Mouse (Mus musculus): ENCODE data around the gene Prkar2b. TPM values are rescaled to one million over a fixed set of nuclear protein-coding genes. Genes with fewer than 3 reads are reported as not detected.

Gene Prkar2b
- polyA plus RNA-seq, 1 experiment = 945 TPM

- H3K4me1 ChIP-seq (ENCODE audit: control insufficient read depth, insufficient read depth, insufficient read length, low read length) = peaks cover 2% of the 10 kb centered on the region; the same call in 1 of the 2 replicates
- no peak overlapping the region for H3K4me3 ChIP-seq (ENCODE audit: insufficient read depth, low read depth, low read length)
- H3K27ac ChIP-seq (replicated peaks; ENCODE audit: low read depth, low read length) = peak overlapping the region; percentile 7; the same call in 1 of the 2 replicates
Observed at GRCm38 (mm10) chr12:32009267-32009984, 51.7 kb downstream of the Prkar2b start.

GRCm38 (mm10) chr12:32008728-32009127 is 52.4 kb downstream of the Prkar2b start:
- no peak overlapping the region for H3K4me3 ChIP-seq (ENCODE audit: insufficient read depth, low read depth, low read length)
- H3K27ac ChIP-seq (replicated peaks; ENCODE audit: low read depth, low read length) = peak overlapping the region; percentile 7; the same call in 1 of the 2 replicates
- peaks cover 2% of the 10 kb centered on the region; the same call in 1 of the 2 replicates for H3K4me1 ChIP-seq (ENCODE audit: control insufficient read depth, insufficient read depth, insufficient read length, low read length)

GRCm38 (mm10) chr12:32007646-32008045 is 53.5 kb downstream of the Prkar2b start:
- no peak overlapping the region for H3K4me3 ChIP-seq (ENCODE audit: insufficient read depth, low read depth, low read length)
- H3K4me1 ChIP-seq (ENCODE audit: control insufficient read depth, insufficient read depth, insufficient read length, low read length) = peaks cover 2% of the 10 kb centered on the region; the same call in 1 of the 2 replicates
- no peak overlapping the region for H3K27ac ChIP-seq (replicated peaks; ENCODE audit: low read depth, low read length)

GRCm38 (mm10) chr12:32007040-32007439 is 54.1 kb downstream of the Prkar2b start:
- no peak overlapping the region for H3K27ac ChIP-seq (replicated peaks; ENCODE audit: low read depth, low read length)
- H3K4me3 ChIP-seq (ENCODE audit: insufficient read depth, low read depth, low read length) = no peak overlapping the region
- H3K4me1 ChIP-seq (ENCODE audit: control insufficient read depth, insufficient read depth, insufficient read length, low read length) = peaks cover 2% of the 10 kb centered on the region; the same call in 1 of the 2 replicates

- H3K4me3 ChIP-seq (ENCODE audit: insufficient read depth, low read depth, low read length) = no peak overlapping the region
- no peak overlapping the region for H3K27ac ChIP-seq (replicated peaks; ENCODE audit: low read depth, low read length)
- peaks cover 2% of the 10 kb centered on the region; the same call in 1 of the 2 replicates for H3K4me1 ChIP-seq (ENCODE audit: control insufficient read depth, insufficient read depth, insufficient read length, low read length)
Observed at GRCm38 (mm10) chr12:32006391-32006929, 54.6 kb downstream of the Prkar2b start.

GRCm38 (mm10) chr12:32000464-32000863 is 60.6 kb downstream of the Prkar2b start:
- H3K4me3 ChIP-seq (ENCODE audit: insufficient read depth, low read depth, low read length) = no peak overlapping the region
- H3K4me1 ChIP-seq (ENCODE audit: control insufficient read depth, insufficient read depth, insufficient read length, low read length) = 0 out of 2 replicates have a peak, but pooled peaks cover 2% of the 10 kb centered on the region
- no peak overlapping the region for H3K27ac ChIP-seq (replicated peaks; ENCODE audit: low read depth, low read length)

- no peak overlapping the region for H3K27ac ChIP-seq (replicated peaks; ENCODE audit: low read depth, low read length)
- no peak overlapping the region for H3K4me3 ChIP-seq (ENCODE audit: insufficient read depth, low read depth, low read length)
- 0 out of 2 replicates have a peak, but pooled peaks cover 2% of the 10 kb centered on the region for H3K4me1 ChIP-seq (ENCODE audit: control insufficient read depth, insufficient read depth, insufficient read length, low read length)
Observed at GRCm38 (mm10) chr12:31998706-31999105, 62.4 kb downstream of the Prkar2b start.

GRCm38 (mm10) chr12:31997328-31997878 is 63.7 kb downstream of the Prkar2b start:
- no peak overlapping the region for H3K4me3 ChIP-seq (ENCODE audit: insufficient read depth, low read depth, low read length)
- 0 out of 2 replicates have a peak, but pooled peaks cover 2% of the 10 kb centered on the region for H3K4me1 ChIP-seq (ENCODE audit: control insufficient read depth, insufficient read depth, insufficient read length, low read length)
- H3K27ac ChIP-seq (replicated peaks; ENCODE audit: low read depth, low read length) = no peak overlapping the region

- 0 out of 2 replicates have a peak, but pooled peaks cover 2% of the 10 kb centered on the region for H3K4me1 ChIP-seq (ENCODE audit: control insufficient read depth, insufficient read depth, insufficient read length, low read length)
- peak overlapping the region; percentile 35 for H3K27ac ChIP-seq (replicated peaks; ENCODE audit: low read depth, low read length)
- no peak overlapping the region for H3K4me3 ChIP-seq (ENCODE audit: insufficient read depth, low read depth, low read length)
Observed at GRCm38 (mm10) chr12:31996877-31997276, 64.2 kb downstream of the Prkar2b start.

GRCm38 (mm10) chr12:31990575-31990974 is 70.5 kb downstream of the Prkar2b start:
- Histone ChIP-seq H3K4me3 (ENCODE audit: insufficient read depth, low read depth, low read length) (no peak overlapping the region), H3K4me1 (ENCODE audit: control insufficient read depth, insufficient read depth, insufficient read length, low read length) (peaks cover 2% of the 10 kb centered on the region; the same call in 1 of the 2 replicates), H3K27ac (replicated peaks; ENCODE audit: low read depth, low read length) (no peak overlapping the region)

GRCm38 (mm10) chr12:31989726-31990125 is 71.4 kb downstream of the Prkar2b start:
- no peak overlapping the region for H3K27ac ChIP-seq (replicated peaks; ENCODE audit: low read depth, low read length)
- H3K4me1 ChIP-seq (ENCODE audit: control insufficient read depth, insufficient read depth, insufficient read length, low read length) = peaks cover 2% of the 10 kb centered on the region; the same call in 1 of the 2 replicates
- H3K4me3 ChIP-seq (ENCODE audit: insufficient read depth, low read depth, low read length) = no peak overlapping the region

GRCm38 (mm10) chr12:31986463-31986862 is 74.6 kb downstream of the Prkar2b start:
- Histone ChIP-seq H3K4me3 (ENCODE audit: insufficient read depth, low read depth, low read length) (no peak overlapping the region), H3K4me1 (ENCODE audit: control insufficient read depth, insufficient read depth, insufficient read length, low read length) (peaks cover 2% of the 10 kb centered on the region; the same call in 1 of the 2 replicates), H3K27ac (replicated peaks; ENCODE audit: low read depth, low read length) (no peak overlapping the region)

GRCm38 (mm10) chr12:31985738-31986137 is 75.4 kb downstream of the Prkar2b start:
- Histone ChIP-seq H3K4me3 (ENCODE audit: insufficient read depth, low read depth, low read length) (no peak overlapping the region), H3K4me1 (ENCODE audit: control insufficient read depth, insufficient read depth, insufficient read length, low read length) (peaks cover 2% of the 10 kb centered on the region; the same call in 1 of the 2 replicates), H3K27ac (replicated peaks; ENCODE audit: low read depth, low read length) (no peak overlapping the region)

GRCm38 (mm10) chr12:31984664-31985063 is 76.4 kb downstream of the Prkar2b start:
- peaks cover 2% of the 10 kb centered on the region; the same call in 1 of the 2 replicates for H3K4me1 ChIP-seq (ENCODE audit: control insufficient read depth, insufficient read depth, insufficient read length, low read length)
- H3K4me3 ChIP-seq (ENCODE audit: insufficient read depth, low read depth, low read length) = no peak overlapping the region

GRCm38 (mm10) chr12:31984206-31984605 is 76.9 kb downstream of the Prkar2b start:
- peaks cover 2% of the 10 kb centered on the region; the same call in 1 of the 2 replicates for H3K4me1 ChIP-seq (ENCODE audit: control insufficient read depth, insufficient read depth, insufficient read length, low read length)
- no peak overlapping the region for H3K4me3 ChIP-seq (ENCODE audit: insufficient read depth, low read depth, low read length)
- H3K27ac ChIP-seq (replicated peaks; ENCODE audit: low read depth, low read length) = no peak overlapping the region

More at GRCm38 (mm10) chr12:31984664-31985063, 76.4 kb downstream of the Prkar2b start:
- no peak overlapping the region for H3K27ac ChIP-seq (replicated peaks; ENCODE audit: low read depth, low read length)

Data from brown adipose tissue, adult 24 weeks (tissue).